In genomic region chr15:96392878-96393277, GRCm38 (mm10) we compare ENCODE assay signal across 27 mouse cellular contexts.
DNase-seq lines count a peak whose midpoint lies in the region; TF ChIP-seq lines count a peak whose summit lies in the region.
"Had no signal": no experiment of that assay in that cellular context is flagged by ENCODE, and none has a peak within 500 bp of the region (broad histone marks: within the 10 kb centered on the region; RNA-seq: fewer than 3 reads in every experiment).

No protein-coding gene starts in this region.

- no peak overlapping the region for H3K9ac ChIP-seq in MEL (ENCODE audit: control insufficient read depth, low read depth, low read length, poor library complexity, severe bottlenecking)
- H3K9ac ChIP-seq: hindbrain, embryonic 15.5 days; limb, embryonic 13.5 days; liver, embryonic 13.5 days; lung, embryonic 15.5 days; midbrain, embryonic 12.5 days; neural tube, embryonic 13.5 days had no signal

- TF ChIP-seq CTCF in gastrocnemius, adult 2 months (IDR thresholded peaks at IDR 0.05) = peak; percentile 25; the same call in 1 of the 2 replicates
- TF ChIP-seq CTCF in left cerebral cortex, adult 2 months (IDR thresholded peaks at IDR 0.05) = peak; percentile 34
- TF ChIP-seq CTCF in MEL (IDR thresholded peaks at IDR 0.05 in 2 of 3, conservative IDR thresholded peaks at IDR 0.05 in 1 of 3; ENCODE audit: control insufficient read depth in 1 of 3, insufficient read depth in 1 of 3, low read depth in 2 of 3, low read length in 3 of 3, poor library complexity in 1 of 3, severe bottlenecking in 1 of 3) = peak in 2 of 3 experiments; percentile 24 to 39; a peak in 2 of 6 replicates
- TF ChIP-seq CTCF in kidney, adult 2 months (conservative IDR thresholded peaks at IDR 0.05; ENCODE audit: insufficient read depth, insufficient read length, low read depth, low read length) = no peak

- peaks cover 0 to 3% of the 10 kb centered on the region in 2 experiments; a peak in 1 of 4 replicates for H3K36me3 ChIP-seq in MEL (ENCODE audit: control insufficient read depth in 1 of 2, insufficient read depth in 2 of 2, low read length in 2 of 2)
- H3K36me3 ChIP-seq in kidney, adult 2 months (ENCODE audit: control insufficient read depth, insufficient read depth, low read length) = peaks cover 2% of the 10 kb centered on the region

- peak; percentile 39 for TF ChIP-seq RAD21 in MEL (IDR thresholded peaks at IDR 0.05; ENCODE audit: low read depth, low read length)

- DNase-seq in gastrocnemius, adult 2 months = no peak
- DNase-seq in gastrocnemius, adult 18-20 months (ENCODE audit: low spot score) = no peak
- DNase-seq in left cerebral cortex, adult 2 months (ENCODE audit: extremely low spot score in 1 of 2, low spot score in 2 of 2) = no peak
- DNase-seq in left cerebral cortex, postnatal 10 days (ENCODE audit: extremely low spot score in 1 of 2, low spot score in 2 of 2) = no peak
- DNase-seq in 3T3-L1 (ENCODE audit: low read depth, low spot score) (peak; percentile 55), MEL (ENCODE audit: low read depth, low spot score) (peak; percentile 34)
- DNase-seq in ovary, postnatal 10 days (ENCODE audit: low spot score) = no peak
- no peak for DNase-seq in kidney, adult 2 months
- DNase-seq: adrenal gland, postnatal 25 days; B cell, adult 2 months; cerebellum, adult 8-10 months; cerebellum, postnatal 36 days; embryo, embryonic 11 days; heart, postnatal 4 days; kidney, adult 11 months; kidney, postnatal 10 days; liver, embryonic 13.5 days; right cerebral cortex, postnatal 4 days; thymus, adult 18-20 months; thymus, postnatal 4 days had no signal

- H3K9me3 ChIP-seq in MEL (replicated peaks; ENCODE audit: insufficient read depth, low read length) = no peaks in the 10 kb centered on the region
- H3K9me3 ChIP-seq: heart, embryonic 10.5 days; hindbrain, embryonic 15.5 days; limb, embryonic 13.5 days; liver, embryonic 13.5 days; lung, embryonic 15.5 days; midbrain, embryonic 12.5 days; neural tube, embryonic 13.5 days had no signal

- TF ChIP-seq EP300 in MEL (IDR thresholded peaks at IDR 0.05; ENCODE audit: low read depth in 1 of 2, low read length in 2 of 2) = no peak

- H3K27me3 ChIP-seq in MEL (ENCODE audit: control insufficient read depth in 1 of 2, insufficient read depth in 2 of 2, low read length in 2 of 2) = no peaks in the 10 kb centered on the region; a peak in 1 of 4 replicates
- no peaks in the 10 kb centered on the region for H3K27me3 ChIP-seq in kidney, adult 2 months (replicated peaks; ENCODE audit: control insufficient read depth, insufficient read depth, low read length)
- H3K27me3 ChIP-seq: CH12.LX; hindbrain, embryonic 15.5 days; limb, embryonic 13.5 days; liver, embryonic 13.5 days; lung, embryonic 15.5 days; midbrain, embryonic 12.5 days; neural tube, embryonic 13.5 days had no signal

- no peak overlapping the region for H3K27ac ChIP-seq in gastrocnemius, adult 2 months
- H3K27ac ChIP-seq in left cerebral cortex, adult 2 months = no peak overlapping the region
- H3K27ac ChIP-seq in MEL (ENCODE audit: control insufficient read depth, low read depth, low read length) = no peak overlapping the region
- no peak overlapping the region for H3K27ac ChIP-seq in kidney, adult 2 months (ENCODE audit: insufficient read depth, low read depth, low read length)
- H3K27ac ChIP-seq: heart, embryonic 10.5 days; hindbrain, embryonic 15.5 days; limb, embryonic 13.5 days; liver, embryonic 13.5 days; lung, embryonic 15.5 days; midbrain, embryonic 12.5 days; neural tube, embryonic 13.5 days had no signal

- no peak for TF ChIP-seq POLR2A in MEL (IDR thresholded peaks at IDR 0.05; ENCODE audit: control insufficient read depth in 1 of 2, insufficient read depth in 1 of 2, low read depth in 1 of 2, low read length in 2 of 2, poor library complexity in 1 of 2)
- TF ChIP-seq POLR2A in kidney, adult 2 months (IDR thresholded peaks at IDR 0.05; ENCODE audit: low read depth, low read length) = no peak

- WGBS in kidney, adult 2 months = 86% methylated on average over 3 of the region's 3 CpGs

- no peaks in the 10 kb centered on the region for H3K79me2 ChIP-seq in MEL (ENCODE audit: control insufficient read depth, insufficient read depth, low read length, poor library complexity)

- H3K4me1 ChIP-seq in MEL (ENCODE audit: control insufficient read depth in 1 of 2, insufficient read depth in 2 of 2, low read length in 2 of 2) = no peaks in the 10 kb centered on the region
- H3K4me1 ChIP-seq in kidney, adult 2 months (ENCODE audit: control insufficient read depth, insufficient read depth, low read length) = no peaks in the 10 kb centered on the region
- H3K4me1 ChIP-seq: hindbrain, embryonic 15.5 days; limb, embryonic 13.5 days; liver, embryonic 13.5 days; lung, embryonic 15.5 days; midbrain, embryonic 12.5 days; neural tube, embryonic 13.5 days had no signal

- intact Hi-C loops in gastrocnemius, adult 2 months (cut with DNase I) = no loop called here
- intact Hi-C loops in left cerebral cortex, adult 2 months (cut with DNase I) = no loop called here
- intact Hi-C loops in left cerebral cortex, postnatal 10 days (cut with DNase I) = no loop called here

- no peak overlapping the region for H3K4me3 ChIP-seq in gastrocnemius, adult 2 months
- no peak overlapping the region for H3K4me3 ChIP-seq in left cerebral cortex, adult 2 months
- no peak overlapping the region for H3K4me3 ChIP-seq in MEL (ENCODE audit: control insufficient read depth in 1 of 2, insufficient read depth in 1 of 2, low read depth in 2 of 2, low read length in 2 of 2)
- H3K4me3 ChIP-seq in kidney, adult 2 months (ENCODE audit: insufficient read depth, low read depth, low read length) = no peak overlapping the region
- H3K4me3 ChIP-seq: heart, embryonic 10.5 days; hindbrain, embryonic 15.5 days; limb, embryonic 13.5 days; liver, embryonic 13.5 days; lung, embryonic 15.5 days; midbrain, embryonic 12.5 days; neural tube, embryonic 13.5 days had no signal

TF ChIP-seq in MEL, 35 proteins besides CTCF, POLR2A, EP300 and RAD21:
- TF ChIP-seq SMC3 (IDR thresholded peaks at IDR 0.05; ENCODE audit: low read depth, low read length) (peak; percentile 46), MXI1 (IDR thresholded peaks at IDR 0.05; ENCODE audit: low read depth, low read length) (no peak)

Comparison
In these comparisons a context has a peak if more than half of its experiments do, and no peak if none do; other contexts are left out.
1. DNase-seq: peak in 3T3-L1 (single experiment) and MEL (single experiment); none in gastrocnemius, adult 2 months (single experiment), gastrocnemius, adult 18-20 months (single experiment), left cerebral cortex, adult 2 months (0 of 2), left cerebral cortex, postnatal 10 days (0 of 2), ovary, postnatal 10 days (single experiment) and kidney, adult 2 months (single experiment).